Mouse (Mus musculus) left cerebral cortex, adult 2 months (tissue): ENCODE measurements around the gene Slc41a2. TPM values are rescaled to one million over a fixed set of nuclear protein-coding genes. Genes with fewer than 3 reads are reported as not detected.
A peak's percentile ranks its signal among the peaks of the same experiment; 100 is the strongest.
"Not testable (repeated sequence)": the region's sequence is repeated elsewhere in the genome, so short reads cannot be mapped to it uniquely, and the experiment has no call there.

Experiments used
- DNase-seq, 2 experiments: peaks; one replicate each; pipeline ENCODE4 v3.0.0; 2021 to 2022; ENCODE audit warnings: low spot score in 2 of 2, mixed read lengths in 1 of 2; ENCODE audit errors: extremely low spot score in 1 of 2
- H3K27ac ChIP-seq: fragments of 200-600 bp; 2 replicates; pipeline ENCODE4 v1.8.1; 2022
- H3K4me3 ChIP-seq: fragments of 200-600 bp; 2 replicates; pipeline ENCODE4 v1.8.1; 2022
- CTCF ChIP-seq: fragments of 200-600 bp; IDR thresholded peaks from 2 replicates; pipeline ENCODE4 v1.8.1; 2022; ENCODE audit warnings: antibody characterized with exemption, mild to moderate bottlenecking, moderate library complexity
- intact Hi-C: fragments of 180-260 bp; cut with DNase I; formaldehyde crosslinking; loops from one replicate; pipeline ENCODE4 v1.15.1; 2025
- total RNA-seq, 2 experiments: library from RNA; stranded (reverse); gene quantifications; 2 replicates each; pipeline ENCODE4 v1.2.3; 2021

Slc41a2 gene
- total RNA-seq, 2 experiments from 2014 or later: 26.3 to 26.8 TPM

DNA sequence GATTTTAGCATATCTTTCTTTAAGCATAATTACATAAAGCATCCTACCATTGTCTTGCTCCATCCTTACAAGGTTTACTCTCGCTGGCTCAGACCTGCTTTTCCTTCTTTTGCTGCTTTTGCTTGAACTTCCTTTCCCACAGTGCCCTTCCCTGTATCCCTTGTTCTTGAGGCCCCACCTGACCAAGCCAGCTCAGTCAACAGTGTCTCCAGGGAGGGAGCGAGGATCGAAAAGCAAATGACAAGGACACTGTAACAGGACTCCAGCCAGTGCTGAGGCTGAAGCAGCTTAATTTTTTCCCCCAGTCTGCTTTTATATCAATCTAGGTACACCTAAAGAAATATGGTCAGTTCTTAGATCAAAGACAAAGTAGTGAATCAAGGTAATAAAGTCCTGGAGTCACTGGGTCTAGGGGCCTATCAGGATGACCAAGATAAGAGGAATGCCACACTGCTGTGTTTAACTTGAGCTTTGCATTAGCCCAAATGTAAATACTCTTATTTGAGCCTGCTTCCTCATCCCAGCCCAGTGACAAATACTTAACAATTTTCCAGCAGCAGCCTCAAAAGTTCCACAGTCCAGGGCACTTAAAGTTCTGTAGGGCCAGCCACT, 36.5 kb upstream of the Slc41a2 start:
- Histone ChIP-seq H3K27ac (no peak overlapping the region), H3K4me3 (no peak overlapping the region)
- no peak for DNase-seq
- intact Hi-C loops: no loop called here
- TF ChIP-seq CTCF: no peak

DNA sequence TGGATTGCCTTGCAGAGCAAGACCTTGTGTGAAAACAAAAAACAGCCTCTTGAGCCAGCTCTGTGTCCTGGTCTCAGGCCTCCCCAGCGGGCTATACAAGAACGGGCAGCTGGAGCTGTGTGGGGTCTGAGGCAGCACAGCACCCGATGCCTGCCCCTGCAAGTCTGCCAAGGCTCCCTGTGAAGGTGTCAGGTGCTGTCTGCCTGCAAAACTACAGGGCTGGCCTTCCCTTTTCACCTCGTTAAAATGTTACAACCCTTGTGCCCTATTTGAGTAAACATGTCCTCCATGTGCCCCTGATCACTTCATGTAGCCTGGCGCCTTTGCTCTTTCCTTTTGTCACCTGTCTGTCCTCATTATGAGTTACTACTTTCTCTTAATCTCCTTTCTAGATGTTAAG, 31.2 kb upstream of the Slc41a2 start:
- DNase-seq: no peak
- TF ChIP-seq CTCF: no peak
- Histone ChIP-seq H3K4me3 (no peak overlapping the region), H3K27ac (no peak overlapping the region)
- intact Hi-C loops: no loop called here

DNA sequence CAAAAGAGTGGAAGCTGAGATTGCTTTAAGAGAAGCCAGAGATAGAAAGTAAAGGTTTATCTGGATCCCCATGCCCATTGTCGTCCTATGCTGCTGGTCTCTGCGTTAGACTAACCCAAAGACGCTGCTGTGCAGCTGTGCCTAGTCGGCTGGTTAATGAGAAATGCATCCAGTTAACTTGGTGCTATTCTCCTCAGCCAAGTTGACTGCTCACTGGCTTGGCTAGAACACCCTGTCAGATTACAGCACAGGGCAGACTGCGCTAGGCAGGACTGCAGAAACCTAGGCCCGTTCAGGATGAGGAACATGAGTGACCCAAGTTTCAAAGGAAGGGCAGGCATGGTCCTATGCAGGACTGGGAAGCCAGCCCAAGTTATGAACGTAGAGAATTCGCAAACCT, 25.8 kb upstream of the Slc41a2 start:
- H3K27ac ChIP-seq: no peak overlapping the region
- no peak for TF ChIP-seq CTCF
- H3K4me3 ChIP-seq: no peak overlapping the region
- DNase-seq: no peak
- intact Hi-C loops: no loop called here

DNA sequence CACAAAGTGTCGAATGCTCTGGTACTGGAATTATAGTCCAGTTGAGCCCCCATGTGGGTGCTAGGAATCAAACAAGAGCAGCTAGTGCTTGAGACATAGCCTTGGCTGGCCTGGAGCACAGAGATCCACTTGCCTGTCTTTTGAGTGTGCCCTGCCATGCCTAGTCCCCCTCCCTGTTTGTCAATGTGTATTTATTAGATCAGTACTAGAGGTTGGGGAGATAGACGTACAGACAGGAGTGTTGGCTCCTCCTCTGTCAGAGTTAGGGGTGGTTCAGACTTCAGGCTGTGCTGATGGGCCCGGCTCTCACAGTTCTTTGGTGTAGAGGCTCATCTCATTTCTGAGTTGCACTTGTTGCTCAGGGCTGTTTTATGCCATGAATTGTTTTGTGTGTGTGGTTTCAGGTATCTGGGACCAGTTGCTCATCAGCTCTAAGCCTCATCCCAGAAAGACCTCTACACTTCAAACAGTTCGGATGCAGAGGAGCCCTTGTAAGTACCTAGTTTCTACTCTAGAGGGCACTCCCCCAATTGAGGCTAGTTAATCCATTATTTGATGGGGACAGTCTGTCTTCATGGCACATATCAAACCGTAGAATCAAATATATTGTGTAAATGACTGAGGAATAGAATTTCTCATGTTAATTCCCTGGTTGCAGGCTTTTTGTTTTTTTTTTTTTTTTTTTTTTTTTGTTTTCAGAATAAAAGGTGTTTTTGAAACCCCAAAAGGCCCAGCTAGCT, 24.1 kb upstream of the Slc41a2 start:
- intact Hi-C loops: no loop called here
- peak; percentile 70 for TF ChIP-seq CTCF
- Histone ChIP-seq H3K27ac (no peak overlapping the region), H3K4me3 (no peak overlapping the region)
- DNase-seq: no peak

DNA sequence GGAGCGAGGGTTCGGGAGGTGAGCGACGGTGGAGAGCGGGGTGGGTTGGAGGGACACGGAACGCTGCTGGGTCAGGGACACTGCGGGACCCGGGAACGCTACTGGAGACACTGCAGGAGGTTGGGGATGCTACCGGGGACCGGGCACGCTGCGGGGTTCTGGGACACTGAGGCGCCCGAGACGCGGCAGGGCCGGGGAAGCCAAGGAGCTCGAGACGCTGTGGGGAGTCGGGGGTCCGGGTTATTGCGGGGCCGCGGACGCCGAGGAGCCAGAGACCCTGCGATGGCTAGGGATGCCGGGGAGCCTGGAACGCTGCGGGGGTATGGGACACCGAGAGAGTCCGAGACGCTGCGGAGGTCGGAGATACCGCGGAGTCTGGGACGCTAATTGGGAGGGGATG, 22.7 kb upstream of the Slc41a2 start:
- no peak for TF ChIP-seq CTCF
- no peak for DNase-seq
- Histone ChIP-seq H3K4me3 (peak overlapping the region; percentile 80), H3K27ac (peak overlapping the region; percentile 53; the same call in 1 of the 2 replicates)
- intact Hi-C loops: loop anchor here (1.0 kb wide), 1 partner anchor 183 kb away; the partner anchor contains the start of gene Washc4

DNA sequence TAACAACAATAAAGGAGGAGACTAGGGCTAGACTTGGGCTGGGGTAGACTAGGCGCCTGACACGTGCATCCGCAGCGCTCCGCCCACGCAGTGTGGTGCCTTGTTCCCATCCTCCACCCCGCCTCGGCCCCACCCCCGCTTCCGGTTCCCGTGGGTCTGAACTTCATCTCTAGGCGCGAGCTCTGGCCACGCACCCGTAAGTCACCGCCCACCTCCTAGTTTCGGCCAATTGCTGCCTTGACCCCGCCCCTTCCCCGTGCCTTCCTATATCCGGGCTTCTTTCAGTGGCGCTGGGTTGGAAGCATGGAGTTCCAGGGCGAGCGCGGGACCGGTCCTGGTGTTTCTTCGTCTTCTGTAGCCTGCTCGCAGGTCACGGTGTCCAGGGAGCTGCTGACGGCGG, 22.3 kb upstream of the Slc41a2 start, which contains the start of gene D10Wsu102e:
Gene D10Wsu102e, plus strand, starts transcription at position 266 of the 400 bp plus-strand sequence.
- no peak for TF ChIP-seq CTCF
- Histone ChIP-seq H3K27ac (peak within 1 kb of the TSS; percentile 79), H3K4me3 (peak within 1 kb of the TSS; percentile 80)
- DNase-seq: peak; percentile 95 to 96
- intact Hi-C loops: loop anchor here (1.0 kb wide), 1 partner anchor 183 kb away; the partner anchor contains the start of gene Washc4

DNA sequence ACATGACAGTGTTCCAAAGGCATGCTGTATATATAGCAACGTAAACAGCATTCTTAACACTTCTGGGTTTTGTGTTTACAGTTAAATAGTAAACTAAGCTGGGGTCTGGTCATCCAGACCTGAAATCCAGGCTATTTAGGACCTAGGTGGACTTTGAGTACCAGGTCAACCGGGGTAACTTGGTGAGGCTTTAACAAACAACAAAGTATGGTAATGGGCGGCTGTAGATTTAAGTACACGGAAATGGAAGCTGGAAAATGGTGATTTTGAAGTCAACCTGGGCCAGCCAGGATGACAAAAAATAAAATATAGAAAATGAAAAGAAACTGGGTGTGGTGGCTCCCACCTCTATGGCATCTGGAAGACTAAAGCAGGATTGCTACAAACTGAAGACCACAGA, 21.8 kb upstream of the Slc41a2 start:
- Histone ChIP-seq H3K27ac (peak overlapping the region; percentile 79), H3K4me3 (peak overlapping the region; percentile 80)
- DNase-seq: no peak
- TF ChIP-seq CTCF: no peak
- intact Hi-C loops: no loop called here

DNA sequence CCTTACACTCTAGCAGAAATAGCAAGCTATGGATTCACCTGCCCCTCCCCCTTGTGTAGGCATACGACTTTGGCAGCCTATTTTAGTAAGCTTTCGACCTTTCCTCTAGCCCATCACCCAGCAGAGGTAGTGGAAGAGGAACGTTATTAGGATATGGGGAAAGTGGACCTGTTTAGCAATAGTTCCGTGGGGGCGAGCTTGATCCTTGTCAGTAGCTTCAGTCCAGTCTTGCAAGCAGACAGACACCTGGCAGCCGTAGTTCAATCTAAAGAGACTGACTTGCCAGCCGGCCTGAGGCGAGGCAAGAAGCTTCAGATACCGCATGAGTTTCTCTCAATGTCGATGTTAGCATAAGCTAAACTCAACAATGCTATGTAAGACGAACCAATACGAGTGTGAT, 18.7 kb upstream of the Slc41a2 start:
- no peak for TF ChIP-seq CTCF

DNA sequence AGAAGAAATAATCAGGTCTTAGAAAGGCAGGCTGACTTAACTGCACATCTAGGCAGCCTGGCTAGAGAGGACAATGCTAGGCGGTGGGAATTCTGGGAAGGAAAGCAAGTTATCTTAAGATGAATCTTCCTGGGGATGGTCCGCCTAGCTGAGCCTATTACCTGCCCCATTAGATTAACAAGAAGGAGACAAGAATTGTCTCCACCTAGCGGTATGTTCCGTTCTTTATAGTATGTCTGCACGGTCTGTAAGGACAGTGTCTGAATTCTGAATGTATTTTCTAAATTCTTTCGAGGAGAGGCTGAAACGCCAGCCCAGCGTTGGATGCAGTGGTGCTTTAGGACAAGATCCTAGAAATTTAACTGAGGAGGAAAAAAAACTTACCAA, 16.6 kb upstream of the Slc41a2 start:
- intact Hi-C loops: loop anchor here (2.0 kb wide), 1 partner anchor 446 kb away; no protein-coding TSS in a partner anchor
- H3K27ac ChIP-seq: no peak overlapping the region

More for the DNA sequence above, 18.7 kb upstream of the Slc41a2 start:
- intact Hi-C loops: no loop called here
- no peak for DNase-seq
- H3K27ac ChIP-seq: no peak overlapping the region
- no peak overlapping the region for H3K4me3 ChIP-seq

DNA sequence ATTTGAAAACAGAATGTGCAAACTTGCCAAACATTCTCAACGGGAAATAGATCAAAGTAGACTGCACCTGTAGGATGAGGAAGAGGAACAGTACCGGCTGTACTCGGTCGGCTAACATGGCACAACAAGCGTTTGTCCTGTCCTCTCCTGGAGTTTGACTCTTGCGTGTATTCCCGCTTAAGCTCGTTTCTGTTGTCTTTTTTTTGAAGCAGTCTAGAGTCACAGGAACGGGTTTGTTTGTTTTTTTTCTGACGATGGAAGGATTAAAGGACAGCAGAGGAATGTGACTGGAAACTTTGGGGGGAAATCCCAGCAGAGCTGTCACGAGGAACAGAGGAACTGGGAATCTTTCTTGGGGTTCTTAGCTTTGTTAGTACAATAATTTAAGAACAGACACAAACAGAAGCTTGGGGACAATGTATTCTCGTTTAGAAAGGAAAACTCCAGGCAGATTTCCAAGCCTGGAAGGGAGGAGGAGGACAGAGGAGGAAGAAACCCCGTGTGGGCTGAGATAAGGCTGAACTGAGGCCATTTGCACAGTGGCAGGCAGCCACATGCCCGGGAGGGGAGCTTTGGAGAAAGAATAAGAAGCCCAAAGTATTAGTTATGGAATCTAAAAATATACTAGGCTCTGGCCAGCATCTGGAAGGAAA, 16.1 kb upstream of the Slc41a2 start:
- no peak overlapping the region for H3K27ac ChIP-seq

More for the DNA sequence above, 16.6 kb upstream of the Slc41a2 start:
- no peak overlapping the region for H3K4me3 ChIP-seq
- no peak for DNase-seq
- TF ChIP-seq CTCF: peak; percentile 55

DNA sequence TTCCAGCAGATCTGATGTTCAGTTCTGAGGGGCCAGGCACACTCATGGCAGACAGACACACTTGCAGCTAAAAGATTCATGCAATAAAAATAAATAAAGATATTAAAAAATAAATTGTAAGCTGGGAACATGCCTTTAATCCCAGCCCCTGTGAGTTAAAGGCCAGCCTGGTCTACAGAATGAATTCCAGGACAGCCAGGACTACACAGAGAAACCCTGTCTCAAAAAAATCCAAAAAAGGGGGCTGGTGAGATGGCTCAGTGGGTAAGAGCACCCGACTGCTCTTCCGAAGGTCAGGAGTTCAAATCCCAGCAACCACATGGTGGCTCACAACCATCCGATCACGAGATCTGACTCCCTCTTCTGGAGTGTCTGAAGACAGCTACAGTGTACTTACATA, 14.1 kb upstream of the Slc41a2 start:
- DNase-seq, H3K4me3 ChIP-seq, H3K27ac ChIP-seq, intact Hi-C loops: not testable (repeated sequence)

More for the DNA sequence above, 16.1 kb upstream of the Slc41a2 start:
- intact Hi-C loops: loop anchor here (2.0 kb wide), 1 partner anchor 445 kb away; no protein-coding TSS in a partner anchor
- TF ChIP-seq CTCF: no peak
- DNase-seq: peak in 1 of 2 experiments; percentile 16
- H3K4me3 ChIP-seq: no peak overlapping the region

DNA sequence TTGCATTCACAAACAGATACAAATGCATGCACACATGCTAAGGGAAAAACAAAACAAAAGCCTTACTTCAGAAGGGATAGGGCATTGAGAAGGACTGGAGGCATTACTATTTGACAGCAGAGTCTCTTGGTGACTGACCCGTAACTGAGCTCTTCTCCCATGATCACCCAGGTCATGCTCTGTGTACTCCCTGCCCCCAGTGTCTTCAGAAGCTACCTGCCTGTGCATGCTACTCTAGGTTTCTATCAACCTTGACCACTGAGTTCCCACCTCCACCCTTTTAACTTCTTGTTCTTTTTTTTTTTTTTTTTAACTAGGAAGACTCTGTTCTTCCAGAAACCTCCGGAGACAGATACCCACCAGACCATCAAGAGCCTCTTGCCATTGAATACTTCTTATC, 13.0 kb upstream of the Slc41a2 start:
- no peak for DNase-seq
- TF ChIP-seq CTCF: no peak
- intact Hi-C loops: no loop called here
- Histone ChIP-seq H3K4me3 (no peak overlapping the region), H3K27ac (no peak overlapping the region)
